Mouse (Mus musculus) left cerebral cortex, adult 2 months (tissue): ENCODE results near the gene Bcl9l. TPM values are rescaled to one million over a fixed set of nuclear protein-coding genes. Genes with fewer than 3 reads are reported as not detected.

Experiments used
- DNase-seq, 2 experiments: peaks; one replicate each; pipeline ENCODE4 v3.0.0; 2021 to 2022; ENCODE audit warnings: low spot score in 2 of 2, mixed read lengths in 1 of 2; ENCODE audit errors: extremely low spot score in 1 of 2
- H3K27ac ChIP-seq: fragments of 200-600 bp; 2 replicates; pipeline ENCODE4 v1.8.1; 2022
- H3K4me3 ChIP-seq: fragments of 200-600 bp; 2 replicates; pipeline ENCODE4 v1.8.1; 2022
- CTCF ChIP-seq: fragments of 200-600 bp; IDR thresholded peaks from 2 replicates; pipeline ENCODE4 v1.8.1; 2022; ENCODE audit warnings: antibody characterized with exemption, mild to moderate bottlenecking, moderate library complexity
- intact Hi-C: fragments of 180-260 bp; cut with DNase I; formaldehyde crosslinking; loops from one replicate; pipeline ENCODE4 v1.15.1; 2025
- total RNA-seq, 2 experiments: library from RNA; stranded (reverse); gene quantifications; 2 replicates each; pipeline ENCODE4 v1.2.3; 2021

Gene Bcl9l
- total RNA-seq, 2 experiments from 2014 or later: 58.6 to 63.4 TPM

GRCm38 (mm10) chr9:44485105-44485515 lies 2.5 kb downstream of the Bcl9l start:
- peak overlapping the region; percentile 98 for H3K4me3 ChIP-seq
- TF ChIP-seq CTCF: no peak
- H3K27ac ChIP-seq: peak overlapping the region; percentile 28; the same call in 1 of the 2 replicates
- DNase-seq: no peak
- intact Hi-C loops: no loop called here

GRCm38 (mm10) chr9:44485516-44486161 lies 3.0 kb downstream of the Bcl9l start:
- peak overlapping the region; percentile 28 for H3K27ac ChIP-seq
- intact Hi-C loops: no loop called here
- H3K4me3 ChIP-seq: peak overlapping the region; percentile 98
- no peak for DNase-seq
- TF ChIP-seq CTCF: no peak

- DNase-seq: no peak
- TF ChIP-seq CTCF: no peak
- intact Hi-C loops: no loop called here
- Histone ChIP-seq H3K4me3 (peak overlapping the region; percentile 98), H3K27ac (peak overlapping the region; percentile 63; the same call in 1 of the 2 replicates)
These were observed 3.7 kb downstream of the Bcl9l start for GRCm38 (mm10) chr9:44486335-44486734.

GRCm38 (mm10) chr9:44486741-44487421 lies 4.3 kb downstream of the Bcl9l start:
- no peak for TF ChIP-seq CTCF
- intact Hi-C loops: no loop called here
- peak overlapping the region; percentile 27; the same call in 1 of the 2 replicates for H3K4me3 ChIP-seq
- H3K27ac ChIP-seq: peak overlapping the region; percentile 63; the same call in 1 of the 2 replicates
- no peak for DNase-seq

- no peak overlapping the region for H3K4me3 ChIP-seq
- intact Hi-C loops: no loop called here
- DNase-seq: peak in 1 of 2 experiments; percentile 26
- no peak for TF ChIP-seq CTCF
- H3K27ac ChIP-seq: peak overlapping the region; percentile 63; the same call in 1 of the 2 replicates
These were observed 4.8 kb downstream of the Bcl9l start for GRCm38 (mm10) chr9:44487441-44487840.

GRCm38 (mm10) chr9:44488416-44488815 lies 5.8 kb downstream of the Bcl9l start:
- Histone ChIP-seq H3K4me3 (no peak overlapping the region), H3K27ac (peak overlapping the region; percentile 40)
- intact Hi-C loops: no loop called here
- TF ChIP-seq CTCF: no peak
- no peak for DNase-seq

GRCm38 (mm10) chr9:44488855-44489381 lies 6.3 kb downstream of the Bcl9l start:
- no peak for TF ChIP-seq CTCF
- intact Hi-C loops: no loop called here
- H3K4me3 ChIP-seq: 0 out of 2 replicates have a peak overlapping the region, but pooled peaks have one; percentile 1
- H3K27ac ChIP-seq: peak overlapping the region; percentile 79
- DNase-seq: peak in 1 of 2 experiments; percentile 44

GRCm38 (mm10) chr9:44489651-44490085 lies 7.0 kb downstream of the Bcl9l start:
- Histone ChIP-seq H3K4me3 (no peak overlapping the region), H3K27ac (no peak overlapping the region)
- intact Hi-C loops: no loop called here
- no peak for DNase-seq
- no peak for TF ChIP-seq CTCF

GRCm38 (mm10) chr9:44490086-44490967 lies 7.7 kb downstream of the Bcl9l start:
- no peak overlapping the region for H3K4me3 ChIP-seq
- intact Hi-C loops: no loop called here
- TF ChIP-seq CTCF: no peak
- peak overlapping the region; percentile 32; the same call in 1 of the 2 replicates for H3K27ac ChIP-seq
- no peak for DNase-seq

GRCm38 (mm10) chr9:44491351-44491750 lies 8.7 kb downstream of the Bcl9l start:
- DNase-seq: no peak
- Histone ChIP-seq H3K4me3 (no peak overlapping the region), H3K27ac (no peak overlapping the region)
- intact Hi-C loops: no loop called here
- no peak for TF ChIP-seq CTCF
